Mouse (Mus musculus) ES-Bruce4 (cell line): ENCODE measurements around the gene Nup98.

ENCODE experiments used
- CTCF ChIP-seq: IDR thresholded peaks from one replicate; pipeline ENCODE4 v1.8.1; 2011; ENCODE audit warnings: low read depth, low read length
- POLR2A ChIP-seq: IDR thresholded peaks from one replicate; pipeline ENCODE4 v1.8.1; 2011; ENCODE audit warnings: low read length; ENCODE audit not compliant: insufficient read depth

DNA sequence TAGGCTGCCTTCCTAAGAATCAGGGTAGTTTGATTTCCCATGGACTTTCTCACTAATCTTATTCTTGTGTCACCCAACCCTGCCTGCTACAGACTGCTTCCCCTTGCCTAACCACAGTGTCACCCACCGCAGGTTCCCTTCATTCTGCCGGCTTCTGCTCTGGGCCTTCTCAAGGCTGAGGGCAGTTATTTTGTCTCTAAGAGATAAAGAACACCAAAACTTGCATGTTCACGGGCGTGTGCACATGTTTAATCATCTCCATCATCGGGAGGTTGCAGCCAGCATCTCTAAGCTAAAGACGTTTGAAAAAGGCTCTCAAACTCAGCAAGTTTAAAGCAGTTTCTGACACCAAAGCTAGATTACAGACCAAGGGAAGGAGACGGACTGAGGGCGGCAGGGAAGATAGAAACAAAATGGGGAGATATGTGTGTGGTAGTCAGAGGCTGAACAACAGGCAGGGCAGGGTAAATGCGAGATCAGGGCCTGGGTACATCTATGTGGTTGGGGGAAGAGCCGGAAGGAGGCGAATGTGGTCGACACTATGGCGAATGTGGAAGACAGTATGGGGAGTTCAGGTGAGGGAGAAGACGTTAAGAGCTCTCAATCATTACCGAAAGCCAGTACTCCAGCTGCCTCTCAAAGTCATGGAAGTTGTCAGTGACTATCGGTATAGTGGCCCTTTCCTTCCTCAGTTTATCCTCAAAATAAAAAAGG, 38.9 kb upstream of the Nup98 start:
- TF ChIP-seq POLR2A (no peak), CTCF (no peak)
